Mouse (Mus musculus) embryonic facial prominence, embryonic 14.5 days (tissue): ENCODE results near the gene Rab31. TPM values are rescaled to one million over a fixed set of nuclear protein-coding genes. Genes with fewer than 3 reads are reported as not detected.

ENCODE experiments used
- ATAC-seq: fragments of 200-750 bp; cut with Nextera tagmentation; 2 replicates; pipeline ENCODE4 v1.8.0; 2017; ENCODE audit warnings: low read depth, moderate number of reproducible peaks, moderate TSS enrichment
- DNase-seq: peaks from one replicate; pipeline ENCODE4 v3.0.0-alpha.2; 2015; ENCODE audit warnings: low spot score
- H3K27ac ChIP-seq: fragments of 300-500 bp; sonication (generic); replicated peaks from 2 replicates; pipeline ENCODE4 v1.5.1; 2014; ENCODE audit warnings: low read depth, mild to moderate bottlenecking, low read length, moderate library complexity
- H3K27me3 ChIP-seq: fragments of 300-500 bp; sonication (generic); replicated peaks from 2 replicates; pipeline ENCODE4 v1.6.1; 2014; ENCODE audit warnings: low read length; ENCODE audit not compliant: control insufficient read depth, insufficient read depth
- H3K36me3 ChIP-seq: fragments of 300-500 bp; sonication (generic); 2 replicates; pipeline ENCODE4 v1.6.1; 2014; ENCODE audit warnings: low read length, mixed read lengths; ENCODE audit not compliant: control insufficient read depth, insufficient read depth
- H3K4me1 ChIP-seq: fragments of 300-500 bp; sonication (generic); 2 replicates; pipeline ENCODE4 v1.6.1; 2014; ENCODE audit warnings: antibody characterized with exemption, low read length; ENCODE audit not compliant: control insufficient read depth, insufficient read depth
- H3K4me2 ChIP-seq: fragments of 300-500 bp; sonication (generic); 2 replicates; pipeline ENCODE4 v1.6.1; 2014; ENCODE audit warnings: low read depth, mild to moderate bottlenecking, low read length, moderate library complexity, mixed read lengths
- H3K4me3 ChIP-seq: fragments of 300-500 bp; sonication (generic); 2 replicates; pipeline ENCODE4 v1.5.1; 2014; ENCODE audit warnings: low read depth, mild to moderate bottlenecking, low read length
- H3K9ac ChIP-seq: fragments of 300-500 bp; sonication (generic); 2 replicates; pipeline ENCODE4 v1.6.1; 2014; ENCODE audit warnings: low read depth, mild to moderate bottlenecking, low read length, moderate library complexity, mixed read lengths
- H3K9me3 ChIP-seq: fragments of 300-500 bp; sonication (generic); 2 replicates; pipeline ENCODE4 v1.6.1; 2016; ENCODE audit warnings: low read length; ENCODE audit not compliant: control insufficient read depth
- WGBS: fragments of 180-500 bp; shearing (Covaris S2); extraction: QIAGEN DNeasy Blood & Tissue Kit; methylation state at CpG from one replicate; pipeline ENCODE4 v1.1.7; 2014; 5-methylcytosine and 5-hydroxymethylcytosine counted together
- polyA plus RNA-seq: library from polyadenylated mRNA; unstranded; fragments of >200 nt; fragmentation: Nextera tagmentation; extraction: Ambion mirVana; gene quantifications from 2 replicates; pipeline ENCODE4 v1.2.1, GENCODE M21; 2014

Gene Rab31
- polyA plus RNA-seq, 1 experiment from 2014 or later, result 57.6 TPM

- H3K27ac ChIP-seq, result no peak overlapping the region
- 91% methylated on average over 4 of the region's 4 CpGs for WGBS
- no peaks in the 10 kb centered on the region for H3K4me1 ChIP-seq
- H3K36me3 ChIP-seq, result 0 out of 2 replicates have a peak, but pooled peaks cover 4% of the 10 kb centered on the region
- no peak overlapping the region for H3K9ac ChIP-seq
- ATAC-seq (no peak), DNase-seq (no peak)
- H3K27me3 ChIP-seq, result no peaks in the 10 kb centered on the region
- H3K4me3 ChIP-seq, result no peak overlapping the region
- no peaks in the 10 kb centered on the region for H3K9me3 ChIP-seq
- no peak overlapping the region for H3K4me2 ChIP-seq
Observed at GRCm38 (mm10) chr17:65655608-65656007, 116.9 kb downstream of the Rab31 start.

DNA sequence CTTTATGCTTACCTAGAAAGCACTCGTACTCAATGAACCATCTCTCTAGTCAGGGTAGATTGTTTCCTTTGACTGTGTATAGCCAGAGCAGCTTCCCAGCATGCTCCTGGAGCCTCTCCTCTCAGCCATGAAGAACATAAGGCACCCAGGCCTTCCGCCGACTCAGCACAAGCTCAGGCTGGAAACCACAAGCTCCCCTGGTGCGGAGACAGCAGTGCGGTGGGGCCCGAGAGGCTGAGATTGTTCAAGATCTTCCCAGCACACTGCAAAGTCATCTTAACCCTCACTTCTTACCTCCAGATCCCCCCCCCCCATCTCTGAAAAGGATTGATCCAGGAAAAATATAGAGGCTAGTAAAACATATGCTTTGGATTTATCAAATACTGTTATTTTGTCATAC is 122.0 kb downstream of the Rab31 start:
- Histone ChIP-seq H3K27ac (no peak overlapping the region), H3K4me1 (no peaks in the 10 kb centered on the region), H3K9me3 (no peaks in the 10 kb centered on the region), H3K36me3 (0 out of 2 replicates have a peak, but pooled peaks cover 4% of the 10 kb centered on the region), H3K9ac (no peak overlapping the region), H3K27me3 (no peaks in the 10 kb centered on the region), H3K4me2 (no peak overlapping the region), H3K4me3 (no peak overlapping the region)
- WGBS, result 78% methylated on average over 6 of the region's 6 CpGs
- ATAC-seq (no peak), DNase-seq (no peak)

- no peak for ATAC-seq
- no peak for DNase-seq
- Histone ChIP-seq H3K9ac (no peak overlapping the region), H3K36me3 (0 out of 2 replicates have a peak, but pooled peaks cover 4% of the 10 kb centered on the region), H3K27me3 (no peaks in the 10 kb centered on the region), H3K4me2 (no peak overlapping the region), H3K4me3 (no peak overlapping the region), H3K9me3 (no peaks in the 10 kb centered on the region), H3K27ac (no peak overlapping the region), H3K4me1 (no peaks in the 10 kb centered on the region)
- 77% methylated on average over 2 of the region's 2 CpGs for WGBS
Observed at GRCm38 (mm10) chr17:65649175-65649493, 123.4 kb downstream of the Rab31 start.

GRCm38 (mm10) chr17:65648371-65649174 is 124.0 kb downstream of the Rab31 start:
- Histone ChIP-seq H3K4me1 (peaks cover 3% of the 10 kb centered on the region), H3K27me3 (no peaks in the 10 kb centered on the region), H3K9me3 (no peaks in the 10 kb centered on the region), H3K4me3 (no peak overlapping the region), H3K36me3 (0 out of 2 replicates have a peak, but pooled peaks cover 4% of the 10 kb centered on the region), H3K27ac (no peak overlapping the region), H3K4me2 (no peak overlapping the region), H3K9ac (no peak overlapping the region)
- WGBS, result 84% methylated on average over 9 of the region's 9 CpGs
- DNase-seq, result no peak
- no peak for ATAC-seq

- Histone ChIP-seq H3K36me3 (0 out of 2 replicates have a peak, but pooled peaks cover 4% of the 10 kb centered on the region), H3K9ac (no peak overlapping the region), H3K27me3 (no peaks in the 10 kb centered on the region), H3K9me3 (no peaks in the 10 kb centered on the region), H3K27ac (no peak overlapping the region), H3K4me3 (no peak overlapping the region), H3K4me2 (no peak overlapping the region), H3K4me1 (peaks cover 9% of the 10 kb centered on the region)
- no peak for ATAC-seq
- WGBS, result 54% methylated on average over 5 of the region's 5 CpGs
- no peak for DNase-seq
Observed at GRCm38 (mm10) chr17:65647961-65648360, 124.6 kb downstream of the Rab31 start.

GRCm38 (mm10) chr17:65647226-65647625 is 125.3 kb downstream of the Rab31 start:
- H3K27me3 ChIP-seq, result no peaks in the 10 kb centered on the region
- WGBS, result 85% methylated on average over 6 of the region's 6 CpGs
- H3K36me3 ChIP-seq, result no peaks in the 10 kb centered on the region
- H3K4me1 ChIP-seq, result peaks cover 16% of the 10 kb centered on the region
- no peak overlapping the region for H3K27ac ChIP-seq
- H3K9me3 ChIP-seq, result no peaks in the 10 kb centered on the region
- no peak overlapping the region for H3K9ac ChIP-seq
- no peak for DNase-seq
- no peak overlapping the region for H3K4me2 ChIP-seq
- no peak for ATAC-seq
- no peak overlapping the region for H3K4me3 ChIP-seq

DNA sequence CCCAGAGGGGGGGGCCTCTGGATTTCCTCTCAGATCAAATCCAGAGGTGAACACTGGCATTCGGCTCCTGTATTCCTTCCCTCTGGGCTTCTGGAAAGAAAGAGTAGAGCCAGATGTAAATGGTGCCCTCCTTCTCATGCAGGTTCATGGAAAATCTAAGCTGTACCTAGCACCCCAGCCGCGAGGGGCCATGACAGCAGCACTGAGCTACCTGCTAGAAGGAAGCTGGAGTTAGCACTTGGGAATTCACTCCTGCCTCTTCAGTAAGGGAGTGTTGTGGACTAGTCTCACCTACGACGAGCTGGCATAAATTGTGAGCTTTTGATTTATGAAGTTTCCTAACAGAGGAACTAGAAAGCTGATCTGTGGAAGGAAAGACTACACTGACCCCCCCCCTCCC is 129.0 kb downstream of the Rab31 start:
- H3K4me2 ChIP-seq, result peak overlapping the region; percentile 35
- 0 out of 2 replicates have a peak, but pooled peaks have one; percentile 8 for ATAC-seq
- no peak overlapping the region for H3K9ac ChIP-seq

GRCm38 (mm10) chr17:65643051-65643521 is 129.5 kb downstream of the Rab31 start:
- 18% methylated on average over 10 of the region's 10 CpGs for WGBS
- Histone ChIP-seq H3K4me2 (peak overlapping the region; percentile 35), H3K9ac (no peak overlapping the region), H3K4me1 (peaks cover 17% of the 10 kb centered on the region), H3K27ac (peak overlapping the region; percentile 74), H3K36me3 (no peaks in the 10 kb centered on the region), H3K4me3 (no peak overlapping the region), H3K9me3 (no peaks in the 10 kb centered on the region), H3K27me3 (no peaks in the 10 kb centered on the region)
- peak; percentile 72 for DNase-seq
- peak; percentile 56 for ATAC-seq

More for the DNA sequence above, 129.0 kb downstream of the Rab31 start:
- H3K4me1 ChIP-seq, result peaks cover 17% of the 10 kb centered on the region
- no peaks in the 10 kb centered on the region for H3K27me3 ChIP-seq
- WGBS, result 54% methylated on average over 5 of the region's 5 CpGs
- H3K4me3 ChIP-seq, result no peak overlapping the region
- DNase-seq, result no peak
- H3K27ac ChIP-seq, result peak overlapping the region; percentile 74
- no peaks in the 10 kb centered on the region for H3K9me3 ChIP-seq
- H3K36me3 ChIP-seq, result no peaks in the 10 kb centered on the region

- DNase-seq (no peak), ATAC-seq (peak; percentile 44)
- Histone ChIP-seq H3K36me3 (no peaks in the 10 kb centered on the region), H3K4me1 (peaks cover 17% of the 10 kb centered on the region), H3K4me2 (peak overlapping the region; percentile 35), H3K4me3 (no peak overlapping the region), H3K27me3 (no peaks in the 10 kb centered on the region), H3K27ac (peak overlapping the region; percentile 74), H3K9me3 (no peaks in the 10 kb centered on the region), H3K9ac (0 out of 2 replicates have a peak overlapping the region, but pooled peaks have one; percentile 10)
- WGBS, result 24% methylated on average over 5 of the region's 5 CpGs
Observed at GRCm38 (mm10) chr17:65642578-65642991, 130.0 kb downstream of the Rab31 start.
